Mouse (Mus musculus): ENCODE measurements around the gene Gm128. TPM values are rescaled to one million over a fixed set of nuclear protein-coding genes. Genes with fewer than 3 reads are reported as not detected.

Gm128 gene
- total and polyA plus RNA-seq, 2 experiments from 2014 or later, result not detected

GRCm38 (mm10) chr3:95233303-95233980, 8.0 kb downstream of the Gm128 start:
- H3K9ac ChIP-seq (replicated peaks; ENCODE audit: low read depth, low read length), result no peak overlapping the region
- H3K36me3 ChIP-seq (replicated peaks; ENCODE audit: control insufficient read depth, insufficient read depth, low read length), result peaks cover 54% of the 10 kb centered on the region
- no peak for ATAC-seq (ENCODE audit: insufficient read depth, low read depth)

GRCm38 (mm10) chr3:95232771-95233170, 8.6 kb downstream of the Gm128 start:
- TF ChIP-seq EP300 (IDR thresholded peaks at IDR 0.05; ENCODE audit: low read depth), result no peak
- TF ChIP-seq CTCF (IDR thresholded peaks at IDR 0.05; ENCODE audit: low read depth), result no peak
- DNase-seq (ENCODE audit: low spot score), result no peak
- Histone ChIP-seq H3K36me3 (replicated peaks; ENCODE audit: control insufficient read depth, insufficient read depth, low read length) (peaks cover 54% of the 10 kb centered on the region), H3K9me3 (replicated peaks; ENCODE audit: control insufficient read depth, low read length) (no peaks in the 10 kb centered on the region), H3K4me2 (ENCODE audit: low read depth, low read length) (no peak overlapping the region), H3K4me1 (ENCODE audit: control insufficient read depth, insufficient read depth) (peaks cover 23% of the 10 kb centered on the region), H3K9ac (replicated peaks; ENCODE audit: low read depth, low read length) (no peak overlapping the region), H3K27me3 (ENCODE audit: control insufficient read depth, insufficient read depth, low read length) (no peaks in the 10 kb centered on the region), H3K27ac (ENCODE audit: low read depth) (no peak overlapping the region), H3K4me3 (ENCODE audit: low read depth, low read length) (no peak overlapping the region)
- 40% methylated on average over 7 of the region's 7 CpGs for WGBS
- ATAC-seq (ENCODE audit: insufficient read depth, low read depth), result no peak

More at GRCm38 (mm10) chr3:95233303-95233980, 8.0 kb downstream of the Gm128 start:
- Histone ChIP-seq H3K4me2 (ENCODE audit: low read depth, low read length) (no peak overlapping the region), H3K4me1 (ENCODE audit: control insufficient read depth, insufficient read depth) (peaks cover 25% of the 10 kb centered on the region), H3K27me3 (ENCODE audit: control insufficient read depth, insufficient read depth, low read length) (no peaks in the 10 kb centered on the region), H3K27ac (ENCODE audit: low read depth) (no peak overlapping the region), H3K9me3 (replicated peaks; ENCODE audit: control insufficient read depth, low read length) (no peaks in the 10 kb centered on the region), H3K4me3 (ENCODE audit: low read depth, low read length) (no peak overlapping the region)
- DNase-seq (ENCODE audit: low spot score), result no peak
- TF ChIP-seq CTCF (IDR thresholded peaks at IDR 0.05; ENCODE audit: low read depth), result no peak
- TF ChIP-seq EP300 (IDR thresholded peaks at IDR 0.05; ENCODE audit: low read depth), result no peak
- 79% methylated on average over 16 of the region's 16 CpGs for WGBS

DNA sequence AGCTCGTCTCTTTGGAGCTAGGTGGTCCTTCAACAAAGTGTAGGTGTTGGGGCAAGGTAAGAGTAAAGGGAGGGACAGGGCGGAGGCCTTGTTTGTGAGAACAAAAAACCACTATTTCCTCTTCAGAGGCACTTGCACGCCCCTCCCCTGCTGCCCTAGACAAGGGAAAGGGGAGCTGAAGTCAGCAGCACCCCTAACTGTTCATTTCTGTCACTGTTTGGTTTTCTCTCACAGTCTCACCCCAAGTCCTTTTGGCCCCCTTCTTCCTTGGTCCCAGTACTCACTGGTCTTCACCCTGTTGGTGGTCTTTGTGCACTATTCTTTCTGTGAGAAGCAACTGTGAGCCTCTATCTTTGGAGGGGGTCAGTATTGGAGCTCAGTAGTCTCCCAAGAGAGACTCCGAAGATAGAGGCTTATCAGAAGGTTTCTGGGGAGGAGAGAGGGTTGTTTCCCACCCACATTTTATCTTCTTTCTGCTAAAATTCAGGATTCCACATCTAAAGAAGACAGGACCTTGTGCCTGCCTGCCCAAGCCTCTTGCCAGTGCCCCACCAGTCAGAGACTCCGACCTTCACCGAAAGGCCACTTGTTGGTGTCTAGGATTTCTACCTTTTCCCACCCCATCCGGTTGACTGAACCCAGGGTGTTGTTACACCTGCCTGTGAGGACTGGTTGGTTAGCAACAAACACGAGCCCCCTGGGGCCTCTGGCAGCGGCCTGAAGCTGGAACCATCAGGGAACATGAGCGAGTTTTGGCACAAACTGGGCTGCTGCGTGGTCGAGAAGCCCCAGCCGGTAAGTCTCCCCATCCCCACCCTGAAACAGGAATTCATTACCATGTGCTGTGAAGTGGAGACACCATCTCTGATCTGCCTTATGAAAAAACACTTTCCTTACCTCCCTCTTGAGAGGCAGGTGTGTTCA, 9.8 kb downstream of the Gm128 start, which contains the start of gene Mllt11:
Gene Mllt11 (minus strand): TSS at position 874 of the 924 bp plus-strand sequence.
- DNase-seq (ENCODE audit: low spot score), result no peak
- H3K36me3 ChIP-seq (replicated peaks; ENCODE audit: control insufficient read depth, insufficient read depth, low read length), result peaks cover 50% of the 10 kb centered on the region
- no peak for TF ChIP-seq EP300 (IDR thresholded peaks at IDR 0.05; ENCODE audit: low read depth)
- no peak for TF ChIP-seq CTCF (IDR thresholded peaks at IDR 0.05; ENCODE audit: low read depth)
- H3K4me2 ChIP-seq (ENCODE audit: low read depth, low read length), result peak within 1 kb of the TSS; percentile 81
- no peaks in the 10 kb centered on the region for H3K27me3 ChIP-seq (ENCODE audit: control insufficient read depth, insufficient read depth, low read length)
- 69% methylated on average over 13 of the region's 13 CpGs for WGBS
- no peaks in the 10 kb centered on the region for H3K9me3 ChIP-seq (replicated peaks; ENCODE audit: control insufficient read depth, low read length)
- no peak for ATAC-seq (ENCODE audit: insufficient read depth, low read depth)
- H3K4me1 ChIP-seq (ENCODE audit: control insufficient read depth, insufficient read depth), result peaks cover 24% of the 10 kb centered on the region
- H3K27ac ChIP-seq (ENCODE audit: low read depth), result peak within 1 kb of the TSS; percentile 94
- H3K9ac ChIP-seq (replicated peaks; ENCODE audit: low read depth, low read length), result 0 out of 2 replicates have a peak within 1 kb of the TSS, but pooled peaks have one; percentile 91
- H3K4me3 ChIP-seq (ENCODE audit: low read depth, low read length), result peak within 1 kb of the TSS; percentile 89; the same call in 1 of the 2 replicates

- 48% methylated on average over 8 of the region's 8 CpGs for WGBS
- Histone ChIP-seq H3K27ac (ENCODE audit: low read depth) (peak overlapping the region; percentile 94), H3K27me3 (ENCODE audit: control insufficient read depth, insufficient read depth, low read length) (no peaks in the 10 kb centered on the region), H3K9me3 (replicated peaks; ENCODE audit: control insufficient read depth, low read length) (no peaks in the 10 kb centered on the region), H3K4me2 (ENCODE audit: low read depth, low read length) (peak overlapping the region; percentile 81), H3K36me3 (replicated peaks; ENCODE audit: control insufficient read depth, insufficient read depth, low read length) (peaks cover 42% of the 10 kb centered on the region), H3K4me3 (ENCODE audit: low read depth, low read length) (peak overlapping the region; percentile 89), H3K4me1 (ENCODE audit: control insufficient read depth, insufficient read depth) (peaks cover 24% of the 10 kb centered on the region), H3K9ac (replicated peaks; ENCODE audit: low read depth, low read length) (peak overlapping the region; percentile 91; the same call in 1 of the 2 replicates)
- DNase-seq (ENCODE audit: low spot score), result no peak
- TF ChIP-seq CTCF (IDR thresholded peaks at IDR 0.05; ENCODE audit: low read depth) (no peak), EP300 (IDR thresholded peaks at IDR 0.05; ENCODE audit: low read depth) (no peak)
- no peak for ATAC-seq (ENCODE audit: insufficient read depth, low read depth)
Measured at GRCm38 (mm10) chr3:95230495-95231297, 10.7 kb downstream of the Gm128 start.
